Mouse (Mus musculus) lung, embryonic 14.5 days (tissue): Measurements from ENCODE around the gene Anapc16. TPM values are rescaled to one million over a fixed set of nuclear protein-coding genes. Genes with fewer than 3 reads are reported as not detected.

Experiments used
- ATAC-seq: fragments of 200-750 bp; cut with Nextera tagmentation; 2 replicates; pipeline ENCODE4 v1.8.0; 2017; ENCODE audit warnings: mild to moderate bottlenecking, moderate TSS enrichment, moderate library complexity; ENCODE audit not compliant: insufficient read depth
- DNase-seq: peaks from one replicate; pipeline ENCODE4 v3.0.0-alpha.2; 2015
- H3K27ac ChIP-seq: fragments of 300-500 bp; sonication (generic); 2 replicates; pipeline ENCODE4 v1.5.1; 2014; ENCODE audit warnings: low read depth, mild to moderate bottlenecking, moderate library complexity
- H3K27me3 ChIP-seq: fragments of 300-500 bp; sonication (generic); 2 replicates; pipeline ENCODE4 v1.6.1; 2014; ENCODE audit warnings: low read length, control low read depth; ENCODE audit not compliant: insufficient read depth
- H3K36me3 ChIP-seq: fragments of 300-500 bp; sonication (generic); 2 replicates; pipeline ENCODE4 v1.6.1; 2014; ENCODE audit warnings: control low read depth; ENCODE audit not compliant: insufficient read depth
- H3K4me1 ChIP-seq: fragments of 300-500 bp; sonication (generic); 2 replicates; pipeline ENCODE4 v1.6.1; 2014; ENCODE audit warnings: antibody characterized with exemption, control low read depth; ENCODE audit not compliant: insufficient read depth
- H3K4me2 ChIP-seq: fragments of 300-500 bp; sonication (generic); 2 replicates; pipeline ENCODE4 v1.6.1; 2014; ENCODE audit warnings: mild to moderate bottlenecking
- H3K4me3 ChIP-seq: fragments of 300-500 bp; sonication (generic); 2 replicates; pipeline ENCODE4 v1.5.1; 2014; ENCODE audit warnings: low read depth, low read length
- H3K9ac ChIP-seq: fragments of 300-500 bp; sonication (generic); 2 replicates; pipeline ENCODE4 v1.6.1; 2014
- H3K9me3 ChIP-seq: fragments of 300-500 bp; sonication (generic); 2 replicates; pipeline ENCODE4 v1.6.1; 2016; ENCODE audit warnings: low read depth, low read length, control low read depth
- CTCF ChIP-seq: IDR thresholded peaks from 2 replicates; pipeline ENCODE4 v1.5.1; 2016; ENCODE audit warnings: antibody characterized with exemption, low read depth
- WGBS: fragments of 180-500 bp; shearing (Covaris S2); extraction: QIAGEN DNeasy Blood & Tissue Kit; methylation state at CpG from one replicate; pipeline ENCODE4 v1.1.7; 2014; 5-methylcytosine and 5-hydroxymethylcytosine counted together
- polyA plus RNA-seq: library from polyadenylated mRNA; unstranded; fragments of >200 nt; fragmentation: Nextera tagmentation; extraction: Ambion mirVana; gene quantifications from 2 replicates; pipeline ENCODE4 v1.2.1, GENCODE M21; 2014

The Anapc16 gene
- polyA plus RNA-seq, 1 experiment from 2014 or later: 108 TPM

GRCm38 (mm10) chr10:59950716-59951191 is 52.2 kb downstream of the Anapc16 start:
- peak overlapping the region; percentile 96 for H3K4me2 ChIP-seq
- under 1% methylated on average over 23 of the region's 23 CpGs for WGBS
- peak overlapping the region; percentile 95 for H3K27ac ChIP-seq
- H3K27me3 ChIP-seq: no peaks in the 10 kb centered on the region
- H3K4me1 ChIP-seq: peaks cover 16% of the 10 kb centered on the region
- no peaks in the 10 kb centered on the region for H3K9me3 ChIP-seq
- H3K4me3 ChIP-seq: peak overlapping the region; percentile 85
- H3K9ac ChIP-seq: peak overlapping the region; percentile 94
- DNase-seq: peak; percentile 82
- peaks cover 13% of the 10 kb centered on the region; the same call in 1 of the 2 replicates for H3K36me3 ChIP-seq
- peak; percentile 81 for TF ChIP-seq CTCF
- ATAC-seq: peak; percentile 9

GRCm38 (mm10) chr10:59949783-59950605 is 52.9 kb downstream of the Anapc16 start:
- peak overlapping the region; percentile 96 for H3K4me2 ChIP-seq
- no peak for TF ChIP-seq CTCF
- WGBS: 32% methylated on average over 15 of the region's 15 CpGs
- no peak for DNase-seq
- peak overlapping the region; percentile 94 for H3K9ac ChIP-seq
- peak overlapping the region; percentile 95 for H3K27ac ChIP-seq
- H3K27me3 ChIP-seq: no peaks in the 10 kb centered on the region
- peaks cover 16% of the 10 kb centered on the region for H3K4me1 ChIP-seq
- no peaks in the 10 kb centered on the region for H3K9me3 ChIP-seq
- H3K4me3 ChIP-seq: peak overlapping the region; percentile 85
- no peak for ATAC-seq
- H3K36me3 ChIP-seq: peaks cover 13% of the 10 kb centered on the region; the same call in 1 of the 2 replicates

GRCm38 (mm10) chr10:59949255-59949648 is 53.7 kb downstream of the Anapc16 start:
- 52% methylated on average over 1 of the region's 1 CpGs for WGBS

DNA sequence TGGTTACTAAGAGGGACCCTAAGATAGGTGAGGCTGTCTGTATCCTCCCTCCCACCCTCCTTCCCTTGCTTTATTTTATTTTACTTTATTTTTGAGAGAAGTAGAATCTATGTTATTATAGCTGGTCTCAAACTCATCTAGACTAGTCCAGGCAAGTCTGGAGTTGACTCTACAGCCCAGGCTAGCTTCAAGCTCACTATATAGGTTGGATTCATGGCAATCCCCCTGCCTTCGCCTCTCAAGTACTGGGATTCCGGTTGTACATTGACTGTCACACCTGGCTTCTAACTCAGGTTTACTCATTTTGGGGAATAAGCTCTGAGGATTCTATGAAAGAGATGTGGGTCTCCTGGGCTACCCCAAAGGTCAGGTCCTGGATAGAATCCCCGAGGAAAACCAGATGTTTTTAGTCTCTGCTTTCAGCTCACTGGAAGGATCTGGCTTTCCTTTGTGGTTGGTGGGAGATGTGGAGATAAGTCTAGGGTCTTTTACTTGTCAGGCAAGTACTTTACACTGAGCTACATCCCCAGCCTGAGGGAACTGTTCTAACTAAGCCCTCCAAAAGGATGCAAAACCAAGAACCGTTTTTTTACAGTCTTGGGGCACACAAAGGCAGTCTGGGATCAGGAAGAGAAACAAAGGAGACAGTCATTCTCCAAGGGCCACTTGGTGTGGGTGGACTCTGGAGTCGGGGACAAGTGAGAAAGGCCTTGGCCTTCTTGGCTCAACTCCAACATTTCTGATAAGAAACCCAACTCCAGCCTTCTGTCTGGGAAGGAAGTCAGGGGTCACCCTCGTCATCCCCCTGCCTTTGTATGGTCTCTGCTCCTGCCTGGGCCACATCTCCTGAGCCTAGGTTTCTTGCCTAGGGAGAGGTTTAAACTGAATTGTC is 54.3 kb downstream of the Anapc16 start:
- Histone ChIP-seq H3K9ac (no peak overlapping the region), H3K9me3 (no peaks in the 10 kb centered on the region), H3K36me3 (peaks cover 13% of the 10 kb centered on the region; the same call in 1 of the 2 replicates), H3K4me3 (0 out of 2 replicates have a peak overlapping the region, but pooled peaks have one; percentile 85), H3K4me2 (peak overlapping the region; percentile 96), H3K27me3 (no peaks in the 10 kb centered on the region), H3K27ac (peak overlapping the region; percentile 95), H3K4me1 (peaks cover 16% of the 10 kb centered on the region)
- ATAC-seq (no peak), DNase-seq (peak; percentile 70)
- WGBS: 32% methylated on average over 6 of the region's 6 CpGs
- TF ChIP-seq CTCF: no peak

More at GRCm38 (mm10) chr10:59949255-59949648, 53.7 kb downstream of the Anapc16 start:
- H3K4me2 ChIP-seq: peak overlapping the region; percentile 96
- peak overlapping the region; percentile 94; the same call in 1 of the 2 replicates for H3K9ac ChIP-seq
- DNase-seq: no peak
- H3K4me3 ChIP-seq: peak overlapping the region; percentile 85
- ATAC-seq: no peak
- no peaks in the 10 kb centered on the region for H3K27me3 ChIP-seq
- peaks cover 16% of the 10 kb centered on the region for H3K4me1 ChIP-seq
- H3K36me3 ChIP-seq: peaks cover 13% of the 10 kb centered on the region; the same call in 1 of the 2 replicates
- no peak for TF ChIP-seq CTCF
- H3K27ac ChIP-seq: peak overlapping the region; percentile 95
- no peaks in the 10 kb centered on the region for H3K9me3 ChIP-seq

- Histone ChIP-seq H3K4me3 (no peak overlapping the region), H3K9me3 (no peaks in the 10 kb centered on the region), H3K27ac (0 out of 2 replicates have a peak overlapping the region, but pooled peaks have one; percentile 95), H3K4me2 (no peak overlapping the region), H3K27me3 (no peaks in the 10 kb centered on the region), H3K36me3 (peaks cover 13% of the 10 kb centered on the region; the same call in 1 of the 2 replicates), H3K9ac (no peak overlapping the region), H3K4me1 (peaks cover 19% of the 10 kb centered on the region)
- DNase-seq: no peak
- no peak for ATAC-seq
- WGBS: 60% methylated on average over 7 of the region's 7 CpGs
- TF ChIP-seq CTCF: no peak
These were observed 55.5 kb downstream of the Anapc16 start for GRCm38 (mm10) chr10:59947296-59948073.

- WGBS: 82% methylated on average over 5 of the region's 5 CpGs
- Histone ChIP-seq H3K27me3 (no peaks in the 10 kb centered on the region), H3K4me3 (no peak overlapping the region), H3K4me2 (no peak overlapping the region), H3K27ac (no peak overlapping the region), H3K36me3 (peaks cover 13% of the 10 kb centered on the region; the same call in 1 of the 2 replicates), H3K9ac (no peak overlapping the region), H3K4me1 (peaks cover 25% of the 10 kb centered on the region), H3K9me3 (no peaks in the 10 kb centered on the region)
- ATAC-seq (no peak), DNase-seq (no peak)
- no peak for TF ChIP-seq CTCF
These were observed 56.6 kb downstream of the Anapc16 start for GRCm38 (mm10) chr10:59946362-59946761.
